Mouse (Mus musculus) myocyte (in vitro differentiated cells): ENCODE measurements around the gene Klhdc4. TPM values are rescaled to one million over a fixed set of nuclear protein-coding genes. Genes with fewer than 3 reads are reported as not detected.

Experiments
- H3K27me3 ChIP-seq: one replicate; pipeline ENCODE4 v1.6.1; 2011; ENCODE audit not compliant: control insufficient read depth, insufficient read depth, insufficient read length
- H3K36me3 ChIP-seq: one replicate; pipeline ENCODE4 v1.6.1; 2011; ENCODE audit not compliant: control insufficient read depth, insufficient read depth
- H3K4me2 ChIP-seq: one replicate; pipeline ENCODE4 v1.6.1; 2011; ENCODE audit warnings: low read depth, control low read depth
- H3K4me3 ChIP-seq: one replicate; pipeline ENCODE4 v1.5.1; 2011; ENCODE audit warnings: mild to moderate bottlenecking, control low read depth, moderate library complexity
- H3K79me2 ChIP-seq: one replicate; pipeline ENCODE4 v1.6.1; 2011; ENCODE audit not compliant: control insufficient read depth, insufficient read depth
- H3ac ChIP-seq: one replicate; pipeline ENCODE4 v1.6.1; 2011; ENCODE audit not compliant: control insufficient read depth, insufficient read length
- CEBPB ChIP-seq: IDR thresholded peaks from 2 replicates; pipeline ENCODE4 v1.6.1; 2011; ENCODE audit warnings: mild to moderate bottlenecking, moderate library complexity; ENCODE audit not compliant: poor library complexity, insufficient read depth, severe bottlenecking
- E2F4 ChIP-seq: IDR thresholded peaks from one replicate; pipeline ENCODE4 v1.6.1; 2011; ENCODE audit warnings: mild to moderate bottlenecking, control low read depth, moderate library complexity; ENCODE audit not compliant: insufficient read depth
- MAX ChIP-seq: IDR thresholded peaks from one replicate; pipeline ENCODE4 v1.6.1; 2011; ENCODE audit warnings: low read depth, mild to moderate bottlenecking, control low read depth
- MYOD1 ChIP-seq, 3 experiments: IDR thresholded peaks; one replicate each; pipeline ENCODE4 v1.6.1; 2011; ENCODE audit warnings: control low read depth in 2 of 3, low read depth in 2 of 3, mild to moderate bottlenecking in 2 of 3, moderate library complexity in 1 of 3; ENCODE audit not compliant: insufficient read length in 2 of 3, control insufficient read depth in 1 of 3
- MYOG ChIP-seq, 3 experiments: IDR thresholded peaks; one replicate each; pipeline ENCODE4 v1.6.1; 2011; ENCODE audit warnings: control low read depth in 2 of 3, low read depth in 2 of 3, mild to moderate bottlenecking in 2 of 3; ENCODE audit not compliant: insufficient read length in 2 of 3, control insufficient read depth in 1 of 3, insufficient read depth in 1 of 3
- POLR2A ChIP-seq: IDR thresholded peaks from one replicate; pipeline ENCODE4 v1.6.1; 2011; ENCODE audit warnings: low read depth, mild to moderate bottlenecking, control low read depth, moderate library complexity; ENCODE audit not compliant: insufficient read length
- POLR2AphosphoS2 ChIP-seq: IDR thresholded peaks from one replicate; pipeline ENCODE4 v1.6.1; 2011; ENCODE audit warnings: low read depth, control low read depth; ENCODE audit not compliant: insufficient read length
- REST ChIP-seq: IDR thresholded peaks from one replicate; pipeline ENCODE4 v1.6.1; 2011; ENCODE audit warnings: mild to moderate bottlenecking, control low read depth, moderate library complexity; ENCODE audit not compliant: insufficient read depth, insufficient read length
- SRF ChIP-seq: IDR thresholded peaks from one replicate; pipeline ENCODE4 v1.6.1; 2011; ENCODE audit warnings: low read depth; ENCODE audit not compliant: control insufficient read depth, insufficient read length
- TCF12 ChIP-seq: IDR thresholded peaks from one replicate; pipeline ENCODE4 v1.6.1; 2011; ENCODE audit warnings: mild to moderate bottlenecking, control low read depth; ENCODE audit not compliant: poor library complexity, insufficient read depth, severe bottlenecking
- TCF3 ChIP-seq: IDR thresholded peaks from one replicate; pipeline ENCODE4 v1.6.1; 2011; ENCODE audit warnings: low read depth, control low read depth; ENCODE audit not compliant: insufficient read length
- USF1 ChIP-seq: IDR thresholded peaks from one replicate; pipeline ENCODE4 v1.6.1; 2011; ENCODE audit warnings: low read depth, mild to moderate bottlenecking, control low read depth, moderate library complexity
- polyA plus RNA-seq: library from polyadenylated mRNA; unstranded; fragments of >200 nt; fragmentation: generic; extraction: Trizol; gene quantifications from one replicate; pipeline ENCODE4 v1.2.1, GENCODE M21; 2012; ENCODE audit warnings: missing spikeins

Gene Klhdc4
- polyA plus RNA-seq, 1 experiment: 31.4 TPM

- Histone ChIP-seq H3K79me2 (no peaks in the 10 kb centered on the region), H3ac (no peak overlapping the region), H3K27me3 (no peaks in the 10 kb centered on the region), H3K4me2 (no peak overlapping the region), H3K36me3 (no peaks in the 10 kb centered on the region), H3K4me3 (no peak overlapping the region)
- no peak for TF ChIP-seq MYOG (IDR thresholded peaks at IDR 0.05; ENCODE audit: control insufficient read depth in 1 of 3, insufficient read depth in 1 of 3, insufficient read length in 2 of 3, low read depth in 2 of 3)
- no peak for TF ChIP-seq POLR2AphosphoS2
- TF ChIP-seq MAX: no peak
- no peak for TF ChIP-seq SRF
- TF ChIP-seq TCF12: no peak
- no peak for TF ChIP-seq CEBPB
Measured at GRCm38 (mm10) chr8:121795461-121795860, 33.9 kb downstream of the Klhdc4 start.

- TF ChIP-seq POLR2AphosphoS2: no peak
- no peak for TF ChIP-seq REST
- Histone ChIP-seq H3K4me3 (no peak overlapping the region), H3ac (no peak overlapping the region), H3K36me3 (no peaks in the 10 kb centered on the region), H3K4me2 (no peak overlapping the region), H3K79me2 (no peaks in the 10 kb centered on the region), H3K27me3 (no peaks in the 10 kb centered on the region)
Measured at GRCm38 (mm10) chr8:121794151-121794550, 35.2 kb downstream of the Klhdc4 start.

GRCm38 (mm10) chr8:121792627-121793026 is 36.7 kb downstream of the Klhdc4 start:
- H3K27me3 ChIP-seq: no peaks in the 10 kb centered on the region
- no peaks in the 10 kb centered on the region for H3K36me3 ChIP-seq
- no peak overlapping the region for H3K4me2 ChIP-seq
- H3K4me3 ChIP-seq: no peak overlapping the region
- H3K79me2 ChIP-seq: no peaks in the 10 kb centered on the region
- TF ChIP-seq REST (no peak), SRF (peak; percentile 63)
- no peak overlapping the region for H3ac ChIP-seq

GRCm38 (mm10) chr8:121792159-121792558 is 37.2 kb downstream of the Klhdc4 start:
- no peak overlapping the region for H3ac ChIP-seq
- H3K27me3 ChIP-seq: no peaks in the 10 kb centered on the region
- no peaks in the 10 kb centered on the region for H3K79me2 ChIP-seq
- no peak for TF ChIP-seq TCF3
- TF ChIP-seq POLR2AphosphoS2: no peak
- no peak for TF ChIP-seq USF1
- TF ChIP-seq POLR2A: no peak
- H3K4me3 ChIP-seq: no peak overlapping the region
- H3K4me2 ChIP-seq: no peak overlapping the region
- no peaks in the 10 kb centered on the region for H3K36me3 ChIP-seq

- Histone ChIP-seq H3ac (no peak overlapping the region), H3K36me3 (no peaks in the 10 kb centered on the region), H3K79me2 (no peaks in the 10 kb centered on the region), H3K4me2 (no peak overlapping the region), H3K27me3 (peaks cover 23% of the 10 kb centered on the region), H3K4me3 (no peak overlapping the region)
- TF ChIP-seq MAX (no peak), SRF (no peak), POLR2A (no peak), MYOG (IDR thresholded peaks at IDR 0.05; ENCODE audit: control insufficient read depth in 1 of 3, insufficient read depth in 1 of 3, insufficient read length in 2 of 3, low read depth in 2 of 3) (no peak), E2F4 (no peak), MYOD1 (IDR thresholded peaks at IDR 0.05; ENCODE audit: control insufficient read depth in 1 of 3, insufficient read length in 2 of 3, low read depth in 2 of 3) (no peak), REST (no peak), POLR2AphosphoS2 (no peak), TCF3 (no peak), USF1 (no peak)
Measured at GRCm38 (mm10) chr8:121788786-121789185, 40.6 kb downstream of the Klhdc4 start.

GRCm38 (mm10) chr8:121786542-121786941 is 42.8 kb downstream of the Klhdc4 start:
- Histone ChIP-seq H3K4me3 (no peak overlapping the region), H3K4me2 (peak overlapping the region; percentile 20), H3K27me3 (peaks cover 45% of the 10 kb centered on the region), H3K79me2 (no peaks in the 10 kb centered on the region), H3K36me3 (no peaks in the 10 kb centered on the region), H3ac (no peak overlapping the region)
- no peak for TF ChIP-seq REST
- TF ChIP-seq MYOG (IDR thresholded peaks at IDR 0.05; ENCODE audit: control insufficient read depth in 1 of 3, insufficient read depth in 1 of 3, insufficient read length in 2 of 3, low read depth in 2 of 3): peak in 1 of 3 experiments; percentile 54
- peak in 1 of 3 experiments; percentile 29 for TF ChIP-seq MYOD1 (IDR thresholded peaks at IDR 0.05; ENCODE audit: control insufficient read depth in 1 of 3, insufficient read length in 2 of 3, low read depth in 2 of 3)
